Mouse (Mus musculus) layer of hippocampus, adult 2 months (tissue): ENCODE measurements around the gene Eya2. TPM values are rescaled to one million over a fixed set of nuclear protein-coding genes. Genes with fewer than 3 reads are reported as not detected.

Source experiments
- DNase-seq, 2 experiments: peaks; one replicate each; pipeline ENCODE4 v3.0.0; 2022; ENCODE audit warnings: low spot score in 2 of 2
- H3K27ac ChIP-seq: fragments of 200-600 bp; 2 replicates; pipeline ENCODE4 v1.8.1; 2022
- H3K4me3 ChIP-seq: fragments of 200-600 bp; 2 replicates; pipeline ENCODE4 v1.8.1; 2022; ENCODE audit warnings: mild to moderate bottlenecking
- CTCF ChIP-seq: fragments of 200-600 bp; conservative IDR thresholded peaks from 2 replicates; pipeline ENCODE4 v1.8.1; 2022; ENCODE audit warnings: antibody characterized with exemption, mild to moderate bottlenecking, moderate library complexity
- total RNA-seq, 2 experiments: library from RNA; stranded (reverse); gene quantifications; 2 replicates each; pipeline ENCODE4 v1.2.3; 2021

Gene Eya2
- total RNA-seq, 2 experiments from 2014 or later: 2.0 to 2.9 TPM

- H3K4me3 ChIP-seq: no peak overlapping the region
- TF ChIP-seq CTCF: no peak
- DNase-seq: no peak
- H3K27ac ChIP-seq: no peak overlapping the region
Measured at GRCm38 (mm10) chr2:165665176-165665575, 70.3 kb downstream of the Eya2 start.

GRCm38 (mm10) chr2:165667096-165667495 is 72.3 kb downstream of the Eya2 start:
- no peak for TF ChIP-seq CTCF
- Histone ChIP-seq H3K27ac (no peak overlapping the region), H3K4me3 (no peak overlapping the region)
- DNase-seq: no peak

- H3K27ac ChIP-seq: no peak overlapping the region
- H3K4me3 ChIP-seq: no peak overlapping the region
- no peak for DNase-seq
- TF ChIP-seq CTCF: no peak
Measured at GRCm38 (mm10) chr2:165682719-165683118, 87.9 kb downstream of the Eya2 start.

- no peak for TF ChIP-seq CTCF
- Histone ChIP-seq H3K27ac (no peak overlapping the region), H3K4me3 (no peak overlapping the region)
- no peak for DNase-seq
Measured at GRCm38 (mm10) chr2:165687516-165687915, 92.7 kb downstream of the Eya2 start.

- DNase-seq: no peak
- Histone ChIP-seq H3K27ac (no peak overlapping the region), H3K4me3 (no peak overlapping the region)
- TF ChIP-seq CTCF: no peak
Measured at GRCm38 (mm10) chr2:165688896-165689295, 94.1 kb downstream of the Eya2 start.

- DNase-seq: no peak
- no peak overlapping the region for H3K4me3 ChIP-seq
- TF ChIP-seq CTCF: no peak
- H3K27ac ChIP-seq: no peak overlapping the region
Measured at GRCm38 (mm10) chr2:165691016-165691415, 96.2 kb downstream of the Eya2 start.

GRCm38 (mm10) chr2:165692944-165693660 is 98.3 kb downstream of the Eya2 start:
- no peak for DNase-seq
- peak; percentile 39 for TF ChIP-seq CTCF
- H3K4me3 ChIP-seq: no peak overlapping the region
- no peak overlapping the region for H3K27ac ChIP-seq

- H3K4me3 ChIP-seq: no peak overlapping the region
- TF ChIP-seq CTCF: no peak
- no peak for DNase-seq
- no peak overlapping the region for H3K27ac ChIP-seq
Measured at GRCm38 (mm10) chr2:165694767-165695166, 99.9 kb downstream of the Eya2 start.

- no peak overlapping the region for H3K4me3 ChIP-seq
- no peak for DNase-seq
- no peak for TF ChIP-seq CTCF
Measured at GRCm38 (mm10) chr2:165700252-165700908, 105.5 kb downstream of the Eya2 start.

GRCm38 (mm10) chr2:165703033-165703805 is 108.4 kb downstream of the Eya2 start:
- H3K4me3 ChIP-seq: no peak overlapping the region
- TF ChIP-seq CTCF: no peak
- DNase-seq: no peak
- no peak overlapping the region for H3K27ac ChIP-seq

More at GRCm38 (mm10) chr2:165700252-165700908, 105.5 kb downstream of the Eya2 start:
- no peak overlapping the region for H3K27ac ChIP-seq

- H3K4me3 ChIP-seq: no peak overlapping the region
- no peak for TF ChIP-seq CTCF
- no peak for DNase-seq
- H3K27ac ChIP-seq: no peak overlapping the region
Measured at GRCm38 (mm10) chr2:165708266-165708665, 113.4 kb downstream of the Eya2 start.

- H3K27ac ChIP-seq: no peak overlapping the region
- TF ChIP-seq CTCF: peak; percentile 69
- H3K4me3 ChIP-seq: no peak overlapping the region
- no peak for DNase-seq
Measured at GRCm38 (mm10) chr2:165716688-165717087, 121.9 kb downstream of the Eya2 start.
